ENCODE assay signal across 9 mouse cellular contexts in genomic region chr8:107890922-107891321, GRCm38 (mm10).
"Had no signal": no experiment of that assay in that cellular context is flagged by ENCODE, and none has a peak within 500 bp of the region (broad histone marks: within the 10 kb centered on the region; RNA-seq: fewer than 3 reads in every experiment).

No protein-coding gene starts in this region.

- H3K4me2 ChIP-seq: midbrain, embryonic 15.5 days had no signal

- H3K36me3 ChIP-seq: midbrain, embryonic 15.5 days had no signal

- H3K4me3 ChIP-seq: layer of hippocampus, adult 2 months; left cerebral cortex, adult 2 months; midbrain, embryonic 15.5 days had no signal

- DNase-seq: kidney, adult 18-20 months; kidney, postnatal 10 days; kidney, postnatal 4 days; lung, adult 18-20 months; right cerebral cortex, postnatal 14 days had no signal

- H3K9ac ChIP-seq: liver, embryonic 14.5 days; midbrain, embryonic 15.5 days had no signal

- H3K27ac ChIP-seq: layer of hippocampus, adult 2 months; left cerebral cortex, adult 2 months; liver, embryonic 14.5 days; midbrain, embryonic 15.5 days had no signal

- H3K27me3 ChIP-seq: midbrain, embryonic 15.5 days had no signal

- ATAC-seq: midbrain, embryonic 15.5 days had no signal

- H3K9me3 ChIP-seq: midbrain, embryonic 15.5 days had no signal
